Mouse (Mus musculus) limb, embryonic 11.5 days (tissue): ENCODE measurements around the gene Swt1. TPM values are rescaled to one million over a fixed set of nuclear protein-coding genes. Genes with fewer than 3 reads are reported as not detected.

Experiments
- ATAC-seq: fragments of 200-750 bp; cut with Nextera tagmentation; 2 replicates; pipeline ENCODE4 v1.8.0; 2017; ENCODE audit warnings: low read depth; ENCODE audit not compliant: insufficient number of reproducible peaks, low FRiP score, low TSS enrichment
- DNase-seq: peaks from one replicate; pipeline ENCODE4 v3.0.0-alpha.2; 2015; ENCODE audit warnings: low spot score
- H3K27ac ChIP-seq: fragments of 300-500 bp; sonication (generic); replicated peaks from 2 replicates; pipeline ENCODE4 v1.5.1; 2014; ENCODE audit warnings: low read depth, mild to moderate bottlenecking, low read length
- H3K27me3 ChIP-seq: fragments of 300-500 bp; sonication (generic); 2 replicates; pipeline ENCODE4 v1.6.1; 2014; ENCODE audit warnings: mild to moderate bottlenecking, low read length, mixed read lengths; ENCODE audit not compliant: control insufficient read depth, insufficient read depth
- H3K36me3 ChIP-seq: fragments of 300-500 bp; sonication (generic); 2 replicates; pipeline ENCODE4 v1.6.1; 2014; ENCODE audit warnings: mild to moderate bottlenecking, low read length, moderate library complexity, mixed read lengths; ENCODE audit not compliant: control insufficient read depth, insufficient read depth
- H3K4me1 ChIP-seq: fragments of 300-500 bp; sonication (generic); 2 replicates; pipeline ENCODE4 v1.6.1; 2014; ENCODE audit warnings: low read length, mixed read lengths; ENCODE audit not compliant: control insufficient read depth, insufficient read depth
- H3K4me2 ChIP-seq: fragments of 300-500 bp; sonication (generic); 2 replicates; pipeline ENCODE4 v1.6.1; 2014; ENCODE audit warnings: low read depth, mild to moderate bottlenecking, moderate library complexity; ENCODE audit not compliant: severe bottlenecking
- H3K4me3 ChIP-seq: fragments of 300-500 bp; sonication (generic); 2 replicates; pipeline ENCODE4 v1.5.1; 2014; ENCODE audit warnings: low read depth, low read length
- H3K9ac ChIP-seq: fragments of 300-500 bp; sonication (generic); 2 replicates; pipeline ENCODE4 v1.6.1; 2014; ENCODE audit warnings: mild to moderate bottlenecking, low read length
- H3K9me3 ChIP-seq: fragments of 300-500 bp; sonication (generic); 2 replicates; pipeline ENCODE4 v1.6.1; 2016; ENCODE audit warnings: low read length; ENCODE audit not compliant: control insufficient read depth
- WGBS: fragments of 180-500 bp; shearing (Covaris S2); extraction: QIAGEN DNeasy Blood & Tissue Kit; methylation state at CpG from one replicate; pipeline ENCODE4 v1.1.7; 2014; 5-methylcytosine and 5-hydroxymethylcytosine counted together
- microRNA-seq: library from miRNA; unstranded; fragments of <30 nt; microRNA quantifications from one replicate; pipeline ENCODE4, GENCODE M21; 2016
- polyA plus RNA-seq: library from polyadenylated mRNA; unstranded; fragments of >200 nt; fragmentation: Nextera tagmentation; extraction: Ambion mirVana; gene quantifications from 2 replicates; pipeline ENCODE4 v1.2.1, GENCODE M21; 2014

Swt1 gene
- polyA plus RNA-seq, 1 experiment from 2014 or later: 18.9 TPM

GRCm38 (mm10) chr1:151325328-151325727 is 102.9 kb downstream of the Swt1 start:
- no peak for DNase-seq
- no peaks in the 10 kb centered on the region for H3K36me3 ChIP-seq
- no peak for ATAC-seq
- no peak overlapping the region for H3K9ac ChIP-seq
- no peak overlapping the region for H3K4me2 ChIP-seq
- H3K27me3 ChIP-seq: no peaks in the 10 kb centered on the region
- H3K4me1 ChIP-seq: no peaks in the 10 kb centered on the region
- no peaks in the 10 kb centered on the region for H3K9me3 ChIP-seq
- no peak overlapping the region for H3K4me3 ChIP-seq
- 91% methylated on average over 1 of the region's 1 CpGs for WGBS
- no peak overlapping the region for H3K27ac ChIP-seq

- H3K27me3 ChIP-seq: no peaks in the 10 kb centered on the region
- no peaks in the 10 kb centered on the region for H3K9me3 ChIP-seq
- no peak overlapping the region for H3K4me2 ChIP-seq
- no peak for ATAC-seq
- no peaks in the 10 kb centered on the region for H3K4me1 ChIP-seq
- H3K27ac ChIP-seq: no peak overlapping the region
- no peak overlapping the region for H3K4me3 ChIP-seq
- H3K36me3 ChIP-seq: no peaks in the 10 kb centered on the region
- no peak overlapping the region for H3K9ac ChIP-seq
- no peak for DNase-seq
- WGBS: 84% methylated on average over 4 of the region's 4 CpGs
These were observed 107.8 kb downstream of the Swt1 start for GRCm38 (mm10) chr1:151320408-151320807.

- DNase-seq (no peak), ATAC-seq (no peak)
- Histone ChIP-seq H3K27ac (no peak overlapping the region), H3K36me3 (no peaks in the 10 kb centered on the region), H3K4me2 (no peak overlapping the region), H3K4me3 (no peak overlapping the region), H3K9me3 (no peaks in the 10 kb centered on the region), H3K27me3 (no peaks in the 10 kb centered on the region), H3K9ac (no peak overlapping the region), H3K4me1 (no peaks in the 10 kb centered on the region)
- 87% methylated on average over 7 of the region's 7 CpGs for WGBS
These were observed 109.0 kb downstream of the Swt1 start for GRCm38 (mm10) chr1:151319267-151319666.

Small RNAs within 50 kb of the gene (microRNA-seq; reads per million reads assigned to microRNA genes)
- 1.2 reads per million for gene Mir7682

Other genes starting within 250 kb of the Swt1 start
- 0.44 and 0.57 TPM in 2 replicates for gene Gm47985, start 245.9 kb downstream of the Swt1 start, polyA plus RNA-seq
- gene Gm8947, start 236.1 kb downstream of the Swt1 start, polyA plus RNA-seq: 0.24 and 0.38 TPM in 2 replicates
- not detected in 2 replicates for gene Gm47995, start 230.0 kb downstream of the Swt1 start, polyA plus RNA-seq
- gene 3110040M04Rik, start 224.3 kb downstream of the Swt1 start, polyA plus RNA-seq: 0.65 TPM in 1 of 2 replicates, not detected in the other
- gene Gm47996, start 218.3 kb downstream of the Swt1 start, polyA plus RNA-seq: 0.24 TPM in 1 of 2 replicates, not detected in the other
- gene Ivns1abp, start 84.0 kb downstream of the Swt1 start, polyA plus RNA-seq: 356 and 387 TPM in 2 replicates
- 49.6 and 51.7 TPM in 2 replicates for gene Trmt1l, start 87 bp upstream of the Swt1 start, polyA plus RNA-seq
- 121 and 131 TPM in 2 replicates for gene Rnf2, start 72.5 kb upstream of the Swt1 start, polyA plus RNA-seq
- gene Fam129a, start 142.7 kb upstream of the Swt1 start, polyA plus RNA-seq: 0.89 and 0.92 TPM in 2 replicates